Mouse (Mus musculus) forebrain, embryonic 15.5 days (tissue): ENCODE measurements at regions not wholly inside any gene's neighbourhood (a gene's known extent, or its start where the extent isn't known, plus 50 kb on each side); places are given as distances from the start of the nearest gene placed in this dataset.

Source experiments
- ATAC-seq: fragments of 200-750 bp; cut with Nextera tagmentation; replicated peaks from 2 replicates; pipeline ENCODE4 v1.8.0; 2017; ENCODE audit warnings: mild to moderate bottlenecking, moderate TSS enrichment, moderate library complexity
- H3K27ac ChIP-seq: fragments of 300-500 bp; sonication (generic); replicated peaks from 2 replicates; pipeline ENCODE4 v1.5.1; 2015; ENCODE audit warnings: mild to moderate bottlenecking, inconsistent platforms
- H3K27me3 ChIP-seq: fragments of 300-500 bp; sonication (generic); 2 replicates; pipeline ENCODE4 v1.6.1; 2015; ENCODE audit warnings: inconsistent platforms
- H3K36me3 ChIP-seq: fragments of 300-500 bp; sonication (generic); 2 replicates; pipeline ENCODE4 v1.6.1; 2015; ENCODE audit warnings: mild to moderate bottlenecking, inconsistent platforms
- H3K4me1 ChIP-seq: fragments of 300-500 bp; sonication (generic); 2 replicates; pipeline ENCODE4 v1.6.1; 2015; ENCODE audit warnings: inconsistent platforms
- H3K4me2 ChIP-seq: fragments of 300-500 bp; sonication (generic); replicated peaks from 2 replicates; pipeline ENCODE4 v1.6.1; 2015; ENCODE audit warnings: mild to moderate bottlenecking, inconsistent platforms
- H3K4me3 ChIP-seq: fragments of 300-500 bp; sonication (generic); 2 replicates; pipeline ENCODE4 v1.5.1; 2015; ENCODE audit warnings: mild to moderate bottlenecking, inconsistent platforms
- H3K9ac ChIP-seq: fragments of 300-500 bp; sonication (generic); replicated peaks from 2 replicates; pipeline ENCODE4 v1.6.1; 2015; ENCODE audit warnings: mild to moderate bottlenecking, inconsistent platforms
- H3K9me3 ChIP-seq: fragments of 300-500 bp; sonication (generic); 2 replicates; pipeline ENCODE4 v1.6.1; 2016; ENCODE audit warnings: inconsistent platforms
- WGBS: fragments of 180-500 bp; shearing (Covaris S2); methylation state at CpG from one replicate; pipeline ENCODE4 v1.1.7; 2015; ENCODE audit warnings: mixed read lengths; 5-methylcytosine and 5-hydroxymethylcytosine counted together

DNA sequence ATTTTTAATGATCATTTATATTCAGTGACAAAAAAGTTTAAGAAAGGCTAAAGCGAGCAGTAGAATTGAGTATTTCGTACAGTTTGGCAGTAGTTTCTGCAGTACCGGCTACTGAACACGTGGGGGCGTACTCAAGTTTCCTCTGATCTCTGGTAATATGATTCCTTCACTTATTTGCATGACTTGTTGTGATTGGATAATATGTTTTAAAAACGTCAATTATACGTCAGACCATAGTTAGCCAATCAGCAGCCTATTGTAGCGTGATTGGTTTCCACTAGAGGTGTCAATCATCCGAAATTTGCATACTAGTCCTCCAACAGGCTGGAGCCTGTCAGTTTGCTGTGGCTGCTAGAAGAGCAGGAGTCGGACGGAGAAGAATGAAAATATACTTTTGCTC is 261.6 kb upstream of the Nfe2l3 start:
- WGBS: under 1% methylated on average over 11 of the region's 11 CpGs
- H3K27ac ChIP-seq: no peak overlapping the region
- no peak overlapping the region for H3K4me2 ChIP-seq
- no peaks in the 10 kb centered on the region for H3K36me3 ChIP-seq
- no peak overlapping the region for H3K4me3 ChIP-seq
- ATAC-seq: peak; percentile 86
- peaks cover 47% of the 10 kb centered on the region for H3K27me3 ChIP-seq
- H3K9ac ChIP-seq: no peak overlapping the region
- H3K9me3 ChIP-seq: no peaks in the 10 kb centered on the region
- H3K4me1 ChIP-seq: peaks cover 19% of the 10 kb centered on the region

DNA sequence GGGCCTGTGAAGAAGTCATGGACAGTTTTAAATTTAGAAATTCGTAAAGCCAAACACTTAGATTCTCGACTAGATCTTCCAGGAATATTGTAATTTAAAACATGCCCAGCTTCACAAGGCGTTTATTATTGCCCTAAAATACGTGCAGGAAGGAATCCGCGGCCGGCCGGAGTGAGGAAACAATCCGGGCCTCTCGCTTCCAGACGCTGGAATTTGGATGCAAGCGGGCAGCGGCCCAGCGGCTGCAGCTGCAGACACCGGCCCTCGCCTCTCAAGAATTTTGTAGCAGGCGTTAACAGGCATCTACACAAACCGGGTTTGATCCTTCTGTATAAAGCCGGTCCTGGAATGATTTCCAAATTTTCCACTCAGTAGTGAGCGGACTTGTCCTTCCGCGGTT is 260.7 kb upstream of the Nfe2l3 start:
- H3K27me3 ChIP-seq: peaks cover 55% of the 10 kb centered on the region
- ATAC-seq: no peak

DNA sequence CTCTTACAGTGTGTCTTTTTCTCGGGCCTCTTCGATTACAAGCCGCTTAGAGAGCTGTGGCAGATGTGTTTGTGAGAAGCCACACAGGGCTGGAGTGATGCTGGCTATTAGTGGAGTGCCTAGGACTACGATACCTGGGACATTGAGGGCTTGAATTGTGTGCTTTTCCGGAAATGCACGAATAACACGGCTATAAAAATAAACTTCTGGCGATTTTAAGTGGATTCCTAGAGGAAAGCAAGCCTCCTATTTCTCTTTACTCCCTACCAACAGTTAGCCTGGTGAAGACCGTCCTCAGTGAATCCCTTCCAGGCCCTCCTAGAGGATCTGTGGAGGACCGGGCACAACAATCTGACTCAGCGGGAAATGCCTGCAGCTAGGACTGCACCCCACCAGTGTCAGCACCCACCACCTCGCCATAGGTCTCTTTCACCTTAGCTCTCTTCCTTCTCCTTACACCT is 260.1 kb upstream of the Nfe2l3 start:
- H3K9ac ChIP-seq: no peak overlapping the region
- 1% methylated on average over 12 of the region's 12 CpGs for WGBS
- no peak for ATAC-seq
- no peaks in the 10 kb centered on the region for H3K36me3 ChIP-seq
- H3K4me1 ChIP-seq: peaks cover 19% of the 10 kb centered on the region
- no peak overlapping the region for H3K27ac ChIP-seq
- peak overlapping the region; percentile 20; the same call in 1 of the 2 replicates for H3K4me2 ChIP-seq
- peak overlapping the region; percentile 11; the same call in 1 of the 2 replicates for H3K4me3 ChIP-seq
- no peaks in the 10 kb centered on the region for H3K9me3 ChIP-seq
- peaks cover 61% of the 10 kb centered on the region for H3K27me3 ChIP-seq

More for the DNA sequence above, 260.7 kb upstream of the Nfe2l3 start:
- WGBS: 2% methylated on average over 22 of the region's 22 CpGs
- no peaks in the 10 kb centered on the region for H3K9me3 ChIP-seq
- 0 out of 2 replicates have a peak overlapping the region, but pooled peaks have one; percentile 5 for H3K27ac ChIP-seq
- H3K9ac ChIP-seq: no peak overlapping the region
- H3K4me3 ChIP-seq: no peak overlapping the region
- peaks cover 19% of the 10 kb centered on the region for H3K4me1 ChIP-seq
- H3K36me3 ChIP-seq: no peaks in the 10 kb centered on the region
- 0 out of 2 replicates have a peak overlapping the region, but pooled peaks have one; percentile 18 for H3K4me2 ChIP-seq

- H3K4me2 ChIP-seq: peak overlapping the region; percentile 20
- H3K27ac ChIP-seq: no peak overlapping the region
- no peaks in the 10 kb centered on the region for H3K36me3 ChIP-seq
- ATAC-seq: 0 out of 2 replicates have a peak, but pooled peaks have one; percentile 38
- no peak overlapping the region for H3K9ac ChIP-seq
- H3K4me1 ChIP-seq: peaks cover 19% of the 10 kb centered on the region
- peaks cover 68% of the 10 kb centered on the region for H3K27me3 ChIP-seq
- H3K4me3 ChIP-seq: peak overlapping the region; percentile 11
- no peaks in the 10 kb centered on the region for H3K9me3 ChIP-seq
- under 1% methylated on average over 25 of the region's 25 CpGs for WGBS
Observed at GRCm38 (mm10) chr6:51172856-51173619, 259.4 kb upstream of the Nfe2l3 start.

DNA sequence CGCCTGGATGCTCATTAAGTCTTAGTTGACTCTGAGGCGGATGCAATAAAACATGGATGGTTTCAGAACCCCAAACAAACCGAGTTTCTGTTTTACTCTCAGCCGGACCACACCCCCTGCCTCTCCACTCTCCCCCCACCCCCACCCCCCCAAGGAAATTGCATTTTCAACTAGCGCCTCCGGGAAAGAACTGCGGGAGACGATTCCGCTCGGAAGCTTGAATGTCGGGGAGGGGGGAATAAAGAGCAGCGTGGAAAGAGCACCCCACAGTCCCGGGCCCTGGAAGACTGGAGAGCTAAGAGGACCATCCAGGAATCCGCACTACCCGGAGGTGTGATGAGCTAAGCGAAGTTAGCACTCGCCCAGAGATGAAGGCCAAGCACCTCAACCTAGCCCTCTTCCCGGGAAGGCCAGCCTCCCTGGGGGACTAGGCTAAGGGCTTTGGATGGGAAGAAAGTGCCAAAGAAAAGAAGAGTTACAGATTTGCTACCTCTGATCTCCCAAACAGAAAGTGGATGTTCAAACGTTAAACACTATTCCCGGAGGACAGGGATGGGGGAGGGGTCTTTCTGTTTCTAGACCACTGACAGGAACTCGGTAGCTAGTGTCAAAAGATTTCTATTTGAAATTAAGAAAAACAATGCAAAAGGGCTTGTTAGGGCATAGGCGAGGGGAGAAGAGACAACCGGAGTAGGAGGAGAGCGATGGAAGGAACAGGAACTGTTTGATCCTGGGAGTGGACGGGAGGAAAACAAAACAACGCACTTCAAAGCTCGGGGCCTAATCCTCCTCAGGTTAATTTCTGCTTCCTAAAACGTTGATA is 258.6 kb upstream of the Nfe2l3 start:
- WGBS: 3% methylated on average over 28 of the region's 28 CpGs
- H3K36me3 ChIP-seq: no peaks in the 10 kb centered on the region
- no peak overlapping the region for H3K9ac ChIP-seq
- H3K4me1 ChIP-seq: peaks cover 14% of the 10 kb centered on the region
- peak overlapping the region; percentile 20; the same call in 1 of the 2 replicates for H3K4me2 ChIP-seq
- no peak for ATAC-seq
- H3K9me3 ChIP-seq: no peaks in the 10 kb centered on the region
- H3K27ac ChIP-seq: no peak overlapping the region
- H3K4me3 ChIP-seq: peak overlapping the region; percentile 11; the same call in 1 of the 2 replicates
- peaks cover 73% of the 10 kb centered on the region for H3K27me3 ChIP-seq

DNA sequence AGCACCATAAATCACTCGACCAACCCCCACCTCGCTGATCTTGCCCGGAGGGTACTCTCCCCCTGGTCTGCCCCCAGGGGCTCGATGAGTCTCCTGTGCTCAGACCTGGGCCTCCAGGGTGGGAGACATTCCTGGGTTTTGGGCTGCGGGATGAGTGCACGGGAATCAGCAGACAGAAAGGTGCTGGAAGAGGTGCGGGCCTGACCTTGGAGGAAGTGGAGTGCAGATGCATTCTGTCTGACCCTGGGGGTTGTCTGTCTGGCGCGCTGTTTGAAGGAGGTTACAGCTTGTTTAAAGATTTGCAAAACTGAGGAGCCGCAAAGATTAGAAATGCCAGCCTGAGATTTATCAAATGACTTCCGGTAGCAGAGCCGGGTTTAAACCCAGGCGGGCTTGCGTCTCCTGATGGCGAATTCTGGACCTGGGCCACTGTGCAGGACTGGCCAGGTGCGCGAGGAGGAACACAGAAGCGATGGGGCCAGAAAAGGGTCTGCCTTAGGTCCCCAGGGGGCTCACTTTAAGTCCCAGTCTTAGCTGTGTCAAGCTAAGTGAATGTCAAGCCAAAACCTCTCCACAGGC is 257.9 kb upstream of the Nfe2l3 start:
- Histone ChIP-seq H3K4me1 (peaks cover 13% of the 10 kb centered on the region), H3K9ac (no peak overlapping the region), H3K4me2 (no peak overlapping the region), H3K36me3 (no peaks in the 10 kb centered on the region), H3K4me3 (no peak overlapping the region), H3K27ac (no peak overlapping the region), H3K27me3 (peaks cover 73% of the 10 kb centered on the region), H3K9me3 (no peaks in the 10 kb centered on the region)
- no peak for ATAC-seq
- WGBS: 6% methylated on average over 18 of the region's 18 CpGs

- H3K27ac ChIP-seq: no peak overlapping the region
- H3K4me2 ChIP-seq: no peak overlapping the region
- 6% methylated on average over 13 of the region's 13 CpGs for WGBS
- H3K9ac ChIP-seq: no peak overlapping the region
- no peaks in the 10 kb centered on the region for H3K36me3 ChIP-seq
- no peak overlapping the region for H3K4me3 ChIP-seq
- H3K9me3 ChIP-seq: no peaks in the 10 kb centered on the region
- peaks cover 81% of the 10 kb centered on the region for H3K27me3 ChIP-seq
- ATAC-seq: no peak
- H3K4me1 ChIP-seq: peaks cover 6% of the 10 kb centered on the region
Observed at GRCm38 (mm10) chr6:51175616-51176590, 256.6 kb upstream of the Nfe2l3 start.

DNA sequence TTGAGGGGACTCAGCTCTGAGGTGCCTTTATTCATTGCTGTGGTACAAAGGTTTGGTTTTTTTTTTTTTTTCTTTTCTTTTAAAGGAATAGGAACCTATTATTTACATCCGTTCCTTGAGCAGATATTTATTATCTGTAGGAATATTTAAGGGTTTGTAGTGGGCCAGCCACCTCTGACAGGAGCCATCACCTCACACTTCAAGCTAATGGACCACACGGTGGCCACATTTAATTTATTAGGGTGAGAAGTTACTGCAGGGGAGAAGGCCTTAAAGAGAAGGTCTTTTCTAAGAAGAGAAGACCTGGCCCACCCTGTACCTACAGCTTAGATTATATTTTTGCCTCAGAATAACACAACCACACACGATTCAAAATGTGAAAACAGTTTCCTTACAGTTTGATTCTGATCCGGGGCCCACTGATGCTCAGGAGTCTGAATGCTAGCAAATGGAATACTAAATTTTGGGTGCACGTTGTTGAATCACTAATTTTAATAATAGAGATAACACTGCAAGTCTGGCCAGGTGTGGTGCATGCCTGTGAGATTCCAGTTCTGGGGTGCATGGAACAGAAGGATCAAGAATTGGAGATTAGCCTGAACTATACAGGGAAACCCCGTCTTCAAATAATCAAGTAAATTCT is 255.6 kb upstream of the Nfe2l3 start:
- H3K9ac ChIP-seq: no peak overlapping the region
- no peaks in the 10 kb centered on the region for H3K36me3 ChIP-seq
- no peak for ATAC-seq
- no peak overlapping the region for H3K27ac ChIP-seq
- H3K27me3 ChIP-seq: peaks cover 87% of the 10 kb centered on the region
- H3K4me2 ChIP-seq: no peak overlapping the region
- 9% methylated on average over 6 of the region's 6 CpGs for WGBS
- no peaks in the 10 kb centered on the region for H3K9me3 ChIP-seq
- no peak overlapping the region for H3K4me3 ChIP-seq
- peaks cover 3% of the 10 kb centered on the region for H3K4me1 ChIP-seq

GRCm38 (mm10) chr6:51177701-51178060 is 254.8 kb upstream of the Nfe2l3 start:
- Histone ChIP-seq H3K4me3 (peak overlapping the region; percentile 14; the same call in 1 of the 2 replicates), H3K4me1 (peaks cover 3% of the 10 kb centered on the region; the same call in 1 of the 2 replicates), H3K36me3 (no peaks in the 10 kb centered on the region), H3K9me3 (no peaks in the 10 kb centered on the region), H3K27me3 (peaks cover 89% of the 10 kb centered on the region), H3K27ac (no peak overlapping the region), H3K4me2 (peak overlapping the region; percentile 27), H3K9ac (no peak overlapping the region)
- WGBS: 1% methylated on average over 14 of the region's 14 CpGs
- ATAC-seq: no peak

DNA sequence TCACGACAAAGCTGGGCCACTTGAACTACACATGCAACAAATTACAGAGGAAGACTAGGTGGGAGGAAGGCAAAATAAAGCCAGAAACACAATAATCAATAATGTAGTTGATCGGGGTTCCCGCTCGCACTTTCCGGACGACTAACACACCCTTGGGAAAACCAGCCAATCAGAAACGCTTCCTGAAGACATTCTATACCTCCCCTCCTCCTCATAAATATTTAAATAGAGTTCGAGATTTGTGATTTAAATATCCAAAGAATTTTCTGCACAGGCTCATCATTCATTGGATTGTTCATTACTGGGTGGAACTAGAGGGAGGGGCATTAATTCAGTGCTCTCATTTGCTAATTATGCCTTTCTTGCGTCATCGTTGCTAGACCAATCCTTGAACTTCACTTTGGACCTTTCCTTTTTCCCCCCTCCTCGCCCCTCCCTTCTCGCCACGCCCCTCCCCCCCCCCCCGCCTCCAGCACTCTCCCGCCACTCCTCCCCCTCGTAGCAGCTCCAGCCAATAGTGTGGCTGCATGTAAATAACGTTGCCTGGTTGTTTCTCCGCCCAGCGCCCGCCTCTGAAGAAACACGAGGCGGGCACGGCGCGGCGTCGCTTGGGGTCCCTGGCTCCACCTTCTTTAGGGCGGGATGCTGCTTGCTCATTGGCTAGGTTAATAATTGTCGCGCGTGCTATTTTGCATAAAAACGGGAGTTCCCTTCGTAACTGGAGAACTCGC is 254.2 kb upstream of the Nfe2l3 start:
- Histone ChIP-seq H3K36me3 (no peaks in the 10 kb centered on the region), H3K9me3 (no peaks in the 10 kb centered on the region), H3K4me2 (peak overlapping the region; percentile 27), H3K4me3 (peak overlapping the region; percentile 14; the same call in 1 of the 2 replicates), H3K27ac (no peak overlapping the region), H3K27me3 (peaks cover 89% of the 10 kb centered on the region), H3K4me1 (peaks cover 3% of the 10 kb centered on the region; the same call in 1 of the 2 replicates), H3K9ac (no peak overlapping the region)
- ATAC-seq: peak; percentile 99
- under 1% methylated on average over 31 of the region's 34 CpGs for WGBS
